Mouse (Mus musculus) adrenal gland, postnatal 14 days (tissue): Measurements from ENCODE around the gene Pcnx2. TPM values are rescaled to one million over a fixed set of nuclear protein-coding genes. Genes with fewer than 3 reads are reported as not detected.

Source experiments
- DNase-seq: peaks from one replicate; pipeline ENCODE4 v3.0.0; 2021; ENCODE audit warnings: mixed read lengths
- total RNA-seq: library from RNA; stranded (reverse); gene quantifications from 2 replicates; pipeline ENCODE4 v1.2.3, GENCODE M21; 2021

Pcnx2 gene
- total RNA-seq, 1 experiment from 2014 or later: 0.52 TPM

GRCm38 (mm10) chr8:125897388-125897787, 729 bp downstream of the Pcnx2 start:
- DNase-seq: no peak

- no peak for DNase-seq
Observed at GRCm38 (mm10) chr8:125889920-125890319, 8.2 kb downstream of the Pcnx2 start.

- no peak for DNase-seq
Observed at GRCm38 (mm10) chr8:125887549-125887948, 10.6 kb downstream of the Pcnx2 start.

- no peak for DNase-seq
Observed at GRCm38 (mm10) chr8:125880447-125880846, 17.7 kb downstream of the Pcnx2 start.

- DNase-seq: no peak
Observed at GRCm38 (mm10) chr8:125873250-125873534, 24.9 kb downstream of the Pcnx2 start.

GRCm38 (mm10) chr8:125872501-125873249, 25.4 kb downstream of the Pcnx2 start:
- peak; percentile 12 for DNase-seq

- DNase-seq: peak; percentile 82
Observed at GRCm38 (mm10) chr8:125870821-125871321, 27.2 kb downstream of the Pcnx2 start.

GRCm38 (mm10) chr8:125870179-125870702, 27.9 kb downstream of the Pcnx2 start:
- no peak for DNase-seq

- no peak for DNase-seq
Observed at GRCm38 (mm10) chr8:125869739-125870138, 28.4 kb downstream of the Pcnx2 start.

GRCm38 (mm10) chr8:125868552-125868951, 29.6 kb downstream of the Pcnx2 start:
- peak; percentile 55 for DNase-seq

- no peak for DNase-seq
Observed at GRCm38 (mm10) chr8:125866125-125866524, 32.0 kb downstream of the Pcnx2 start.

GRCm38 (mm10) chr8:125857251-125857650, 40.9 kb downstream of the Pcnx2 start:
- no peak for DNase-seq

GRCm38 (mm10) chr8:125856160-125856559, 42.0 kb downstream of the Pcnx2 start:
- no peak for DNase-seq

GRCm38 (mm10) chr8:125854379-125854778, 43.7 kb downstream of the Pcnx2 start:
- DNase-seq: no peak

- no peak for DNase-seq
Observed at GRCm38 (mm10) chr8:125853300-125853699, 44.8 kb downstream of the Pcnx2 start.

GRCm38 (mm10) chr8:125849181-125849580, 48.9 kb downstream of the Pcnx2 start:
- no peak for DNase-seq

GRCm38 (mm10) chr8:125847842-125848241, 50.3 kb downstream of the Pcnx2 start:
- no peak for DNase-seq

GRCm38 (mm10) chr8:125845281-125845680, 52.8 kb downstream of the Pcnx2 start:
- DNase-seq: no peak

GRCm38 (mm10) chr8:125843122-125843836, 54.8 kb downstream of the Pcnx2 start:
- DNase-seq: no peak

- no peak for DNase-seq
Observed at GRCm38 (mm10) chr8:125842158-125842557, 56.0 kb downstream of the Pcnx2 start.

GRCm38 (mm10) chr8:125824688-125825087, 73.4 kb downstream of the Pcnx2 start:
- DNase-seq: no peak

- DNase-seq: no peak
Observed at GRCm38 (mm10) chr8:125823719-125824118, 74.4 kb downstream of the Pcnx2 start.

GRCm38 (mm10) chr8:125822065-125822464, 76.1 kb downstream of the Pcnx2 start:
- DNase-seq: no peak
